Mouse (Mus musculus): ENCODE data around the gene Cpb2. TPM values are rescaled to one million over a fixed set of nuclear protein-coding genes. Genes with fewer than 3 reads are reported as not detected.

Cpb2 gene
- polyA plus RNA-seq, 1 experiment from 2014 or later: 0.25 TPM

GRCm38 (mm10) chr14:75283609-75284192, 41.6 kb downstream of the Cpb2 start:
- WGBS: 6% methylated on average over 19 of the region's 19 CpGs
- ATAC-seq (ENCODE audit: low read depth): peak; percentile 48; the same call in 1 of the 2 replicates
- H3K9me3 ChIP-seq (ENCODE audit: control insufficient read depth, low read length): no peaks in the 10 kb centered on the region

GRCm38 (mm10) chr14:75284193-75284915, 42.3 kb downstream of the Cpb2 start, which contains the start of gene Zc3h13:
Gene Zc3h13, plus strand, starts transcription at chr14:75284373.
- WGBS: under 1% methylated on average over 61 of the region's 61 CpGs
- no peaks in the 10 kb centered on the region for H3K27me3 ChIP-seq (ENCODE audit: control insufficient read depth, insufficient read depth, low read length)
- peak within 1 kb of the TSS; percentile 76 for H3K4me2 ChIP-seq (ENCODE audit: low read depth, low read length)
- H3K4me1 ChIP-seq (ENCODE audit: control insufficient read depth, insufficient read depth, low read length): peaks cover 8% of the 10 kb centered on the region
- H3K36me3 ChIP-seq (ENCODE audit: control insufficient read depth, insufficient read depth, low read length): no peaks in the 10 kb centered on the region
- H3K4me3 ChIP-seq (ENCODE audit: low read depth, low read length): peak within 1 kb of the TSS; percentile 99
- no peaks in the 10 kb centered on the region for H3K9me3 ChIP-seq (ENCODE audit: control insufficient read depth, low read length)
- peak; percentile 99 for ATAC-seq (ENCODE audit: low read depth)
- peak within 1 kb of the TSS; percentile 78 for H3K9ac ChIP-seq (replicated peaks; ENCODE audit: low read depth, low read length)
- peak within 1 kb of the TSS; percentile 89 for H3K27ac ChIP-seq (ENCODE audit: low read depth, low read length)

More at GRCm38 (mm10) chr14:75283609-75284192, 41.6 kb downstream of the Cpb2 start:
- H3K27ac ChIP-seq (ENCODE audit: low read depth, low read length): peak overlapping the region; percentile 89
- H3K4me1 ChIP-seq (ENCODE audit: control insufficient read depth, insufficient read depth, low read length): peaks cover 8% of the 10 kb centered on the region
- H3K4me2 ChIP-seq (ENCODE audit: low read depth, low read length): peak overlapping the region; percentile 76
- H3K9ac ChIP-seq (replicated peaks; ENCODE audit: low read depth, low read length): peak overlapping the region; percentile 78
- H3K36me3 ChIP-seq (ENCODE audit: control insufficient read depth, insufficient read depth, low read length): no peaks in the 10 kb centered on the region
- H3K27me3 ChIP-seq (ENCODE audit: control insufficient read depth, insufficient read depth, low read length): no peaks in the 10 kb centered on the region
- peak overlapping the region; percentile 99 for H3K4me3 ChIP-seq (ENCODE audit: low read depth, low read length)

GRCm38 (mm10) chr14:75301081-75301480, 59.0 kb downstream of the Cpb2 start:
- no peaks in the 10 kb centered on the region for H3K27me3 ChIP-seq (ENCODE audit: control insufficient read depth, insufficient read depth, low read length)
- 100% methylated on average over 1 of the region's 1 CpGs for WGBS
- no peaks in the 10 kb centered on the region for H3K36me3 ChIP-seq (ENCODE audit: control insufficient read depth, insufficient read depth, low read length)
- no peaks in the 10 kb centered on the region for H3K4me1 ChIP-seq (ENCODE audit: control insufficient read depth, insufficient read depth, low read length)
- H3K9ac ChIP-seq (replicated peaks; ENCODE audit: low read depth, low read length): no peak overlapping the region
- H3K4me3 ChIP-seq (ENCODE audit: low read depth, low read length): no peak overlapping the region
- H3K4me2 ChIP-seq (ENCODE audit: low read depth, low read length): no peak overlapping the region
- H3K9me3 ChIP-seq (ENCODE audit: control insufficient read depth, low read length): no peaks in the 10 kb centered on the region
- no peak overlapping the region for H3K27ac ChIP-seq (ENCODE audit: low read depth, low read length)
- ATAC-seq (ENCODE audit: low read depth): no peak

GRCm38 (mm10) chr14:75303807-75304206, 61.7 kb downstream of the Cpb2 start:
- ATAC-seq (ENCODE audit: low read depth): no peak
- Histone ChIP-seq H3K4me1 (ENCODE audit: control insufficient read depth, insufficient read depth, low read length) (no peaks in the 10 kb centered on the region), H3K9me3 (ENCODE audit: control insufficient read depth, low read length) (no peaks in the 10 kb centered on the region), H3K9ac (replicated peaks; ENCODE audit: low read depth, low read length) (no peak overlapping the region), H3K36me3 (ENCODE audit: control insufficient read depth, insufficient read depth, low read length) (no peaks in the 10 kb centered on the region), H3K4me2 (ENCODE audit: low read depth, low read length) (no peak overlapping the region), H3K27ac (ENCODE audit: low read depth, low read length) (no peak overlapping the region), H3K27me3 (ENCODE audit: control insufficient read depth, insufficient read depth, low read length) (no peaks in the 10 kb centered on the region), H3K4me3 (ENCODE audit: low read depth, low read length) (no peak overlapping the region)
- 42% methylated on average over 5 of the region's 5 CpGs for WGBS

GRCm38 (mm10) chr14:75307855-75308254, 65.8 kb downstream of the Cpb2 start:
- no peak overlapping the region for H3K4me2 ChIP-seq (ENCODE audit: low read depth, low read length)
- no peaks in the 10 kb centered on the region for H3K4me1 ChIP-seq (ENCODE audit: control insufficient read depth, insufficient read depth, low read length)
- H3K36me3 ChIP-seq (ENCODE audit: control insufficient read depth, insufficient read depth, low read length): no peaks in the 10 kb centered on the region
- H3K27me3 ChIP-seq (ENCODE audit: control insufficient read depth, insufficient read depth, low read length): no peaks in the 10 kb centered on the region
- no peak overlapping the region for H3K27ac ChIP-seq (ENCODE audit: low read depth, low read length)
- no peaks in the 10 kb centered on the region for H3K9me3 ChIP-seq (ENCODE audit: control insufficient read depth, low read length)
- H3K9ac ChIP-seq (replicated peaks; ENCODE audit: low read depth, low read length): no peak overlapping the region
- ATAC-seq (ENCODE audit: low read depth): no peak
- H3K4me3 ChIP-seq (ENCODE audit: low read depth, low read length): no peak overlapping the region

GRCm38 (mm10) chr14:75309336-75309992, 67.4 kb downstream of the Cpb2 start:
- H3K9me3 ChIP-seq (ENCODE audit: control insufficient read depth, low read length): no peaks in the 10 kb centered on the region
- WGBS: 66% methylated on average over 5 of the region's 5 CpGs
- no peaks in the 10 kb centered on the region for H3K4me1 ChIP-seq (ENCODE audit: control insufficient read depth, insufficient read depth, low read length)
- no peak overlapping the region for H3K4me2 ChIP-seq (ENCODE audit: low read depth, low read length)
- no peaks in the 10 kb centered on the region for H3K27me3 ChIP-seq (ENCODE audit: control insufficient read depth, insufficient read depth, low read length)
- H3K9ac ChIP-seq (replicated peaks; ENCODE audit: low read depth, low read length): no peak overlapping the region
- no peak overlapping the region for H3K4me3 ChIP-seq (ENCODE audit: low read depth, low read length)
- no peaks in the 10 kb centered on the region for H3K36me3 ChIP-seq (ENCODE audit: control insufficient read depth, insufficient read depth, low read length)
- H3K27ac ChIP-seq (ENCODE audit: low read depth, low read length): no peak overlapping the region
- no peak for ATAC-seq (ENCODE audit: low read depth)

- ATAC-seq (ENCODE audit: low read depth): no peak
- H3K4me3 ChIP-seq (ENCODE audit: low read depth, low read length): no peak overlapping the region
- WGBS: 84% methylated on average over 2 of the region's 2 CpGs
Observed at GRCm38 (mm10) chr14:75314484-75314883, 72.4 kb downstream of the Cpb2 start.

GRCm38 (mm10) chr14:75318736-75319135, 76.6 kb downstream of the Cpb2 start:
- no peaks in the 10 kb centered on the region for H3K27me3 ChIP-seq (ENCODE audit: control insufficient read depth, insufficient read depth, low read length)
- no peak for ATAC-seq (ENCODE audit: low read depth)
- no peak overlapping the region for H3K9ac ChIP-seq (replicated peaks; ENCODE audit: low read depth, low read length)
- H3K27ac ChIP-seq (ENCODE audit: low read depth, low read length): no peak overlapping the region
- WGBS: 90% methylated on average over 2 of the region's 2 CpGs
- H3K4me2 ChIP-seq (ENCODE audit: low read depth, low read length): no peak overlapping the region
- H3K4me3 ChIP-seq (ENCODE audit: low read depth, low read length): no peak overlapping the region
- H3K4me1 ChIP-seq (ENCODE audit: control insufficient read depth, insufficient read depth, low read length): no peaks in the 10 kb centered on the region
- H3K9me3 ChIP-seq (ENCODE audit: control insufficient read depth, low read length): no peaks in the 10 kb centered on the region
- peaks cover 10% of the 10 kb centered on the region; the same call in 1 of the 2 replicates for H3K36me3 ChIP-seq (ENCODE audit: control insufficient read depth, insufficient read depth, low read length)

More at GRCm38 (mm10) chr14:75314484-75314883, 72.4 kb downstream of the Cpb2 start:
- H3K27me3 ChIP-seq (ENCODE audit: control insufficient read depth, insufficient read depth, low read length): no peaks in the 10 kb centered on the region
- no peak overlapping the region for H3K27ac ChIP-seq (ENCODE audit: low read depth, low read length)
- H3K4me2 ChIP-seq (ENCODE audit: low read depth, low read length): no peak overlapping the region
- H3K36me3 ChIP-seq (ENCODE audit: control insufficient read depth, insufficient read depth, low read length): no peaks in the 10 kb centered on the region
- no peaks in the 10 kb centered on the region for H3K4me1 ChIP-seq (ENCODE audit: control insufficient read depth, insufficient read depth, low read length)
- no peaks in the 10 kb centered on the region for H3K9me3 ChIP-seq (ENCODE audit: control insufficient read depth, low read length)
- no peak overlapping the region for H3K9ac ChIP-seq (replicated peaks; ENCODE audit: low read depth, low read length)

GRCm38 (mm10) chr14:75320269-75320668, 78.2 kb downstream of the Cpb2 start:
- ATAC-seq (ENCODE audit: low read depth): no peak
- Histone ChIP-seq H3K27ac (ENCODE audit: low read depth, low read length) (no peak overlapping the region), H3K27me3 (ENCODE audit: control insufficient read depth, insufficient read depth, low read length) (no peaks in the 10 kb centered on the region), H3K36me3 (ENCODE audit: control insufficient read depth, insufficient read depth, low read length) (peaks cover 12% of the 10 kb centered on the region; the same call in 1 of the 2 replicates), H3K9me3 (ENCODE audit: control insufficient read depth, low read length) (no peaks in the 10 kb centered on the region), H3K9ac (replicated peaks; ENCODE audit: low read depth, low read length) (no peak overlapping the region), H3K4me3 (ENCODE audit: low read depth, low read length) (no peak overlapping the region), H3K4me2 (ENCODE audit: low read depth, low read length) (no peak overlapping the region), H3K4me1 (ENCODE audit: control insufficient read depth, insufficient read depth, low read length) (no peaks in the 10 kb centered on the region)
- WGBS: 97% methylated on average over 5 of the region's 5 CpGs
